Mouse (Mus musculus): ENCODE data around the gene Brd3os. TPM values are rescaled to one million over a fixed set of nuclear protein-coding genes. Genes with fewer than 3 reads are reported as not detected.
A peak's percentile ranks its signal among the peaks of the same experiment; 100 is the strongest.

The Brd3os gene
- polyA plus RNA-seq, 1 experiment from 2014 or later, result 1.5 TPM

DNA sequence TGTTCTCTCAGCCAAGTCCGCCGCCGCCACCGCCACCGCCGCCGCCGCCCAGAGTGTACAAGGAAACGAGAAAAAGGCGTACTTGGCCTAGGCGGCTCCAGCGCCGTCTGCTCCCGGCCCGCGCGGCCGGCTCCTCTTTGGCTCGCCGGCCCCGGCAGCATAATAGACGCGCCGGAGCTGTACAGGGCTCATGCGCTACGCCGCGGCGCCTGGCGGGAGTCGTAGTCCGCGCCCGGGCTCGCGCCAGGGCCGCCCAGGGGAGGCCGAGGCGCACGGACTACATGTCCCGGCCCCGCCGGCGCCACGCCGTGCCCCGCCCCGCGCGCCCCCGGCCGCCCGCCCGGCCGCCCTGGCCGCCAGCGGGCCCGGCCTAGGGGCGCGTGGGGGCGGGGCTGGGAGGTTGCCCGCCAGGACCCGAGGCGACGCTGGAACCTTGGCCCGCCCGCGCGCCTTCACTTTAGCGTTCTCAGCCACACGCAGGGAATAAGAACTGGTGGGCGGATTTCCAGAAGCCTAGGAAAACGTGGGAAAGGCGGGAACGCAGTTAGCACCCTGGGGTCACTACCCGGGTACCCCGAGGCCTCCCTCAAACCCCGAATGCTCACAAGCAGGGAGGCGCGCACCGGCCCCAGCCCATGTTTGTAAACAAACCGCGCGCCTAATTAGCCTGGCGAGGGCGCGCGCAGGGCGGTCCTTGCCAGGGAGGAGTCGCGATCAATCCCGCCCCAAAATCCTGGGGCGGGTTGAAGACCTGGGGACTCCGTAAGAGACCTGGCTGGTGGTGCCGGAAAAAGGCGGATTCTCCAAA, 33.6 kb downstream of the Brd3os start:
- WGBS, result under 1% methylated on average over 85 of the region's 96 CpGs
- H3K4me2 ChIP-seq (replicated peaks; ENCODE audit: low read depth), result peak overlapping the region; percentile 87
- peak overlapping the region; percentile 95 for H3K27ac ChIP-seq (ENCODE audit: low read depth, low read length)
- peaks cover 7% of the 10 kb centered on the region; the same call in 1 of the 2 replicates for H3K4me1 ChIP-seq (replicated peaks; ENCODE audit: control insufficient read depth, insufficient read depth, low read length)
- peak overlapping the region; percentile 92 for H3K9ac ChIP-seq (ENCODE audit: low read depth, low read length)
- ATAC-seq, result peak; percentile 97
- TF ChIP-seq CTCF (IDR thresholded peaks at IDR 0.05; ENCODE audit: low read depth), result peak; percentile 29
- H3K27me3 ChIP-seq (replicated peaks; ENCODE audit: control insufficient read depth, insufficient read depth, low read length), result no peaks in the 10 kb centered on the region
- peak overlapping the region; percentile 95 for H3K4me3 ChIP-seq (ENCODE audit: low read depth, low read length)
- no peaks in the 10 kb centered on the region for H3K9me3 ChIP-seq (ENCODE audit: control insufficient read depth)
- no peaks in the 10 kb centered on the region; the same call in 1 of the 2 replicates for H3K36me3 ChIP-seq (ENCODE audit: control insufficient read depth, insufficient read depth)

DNA sequence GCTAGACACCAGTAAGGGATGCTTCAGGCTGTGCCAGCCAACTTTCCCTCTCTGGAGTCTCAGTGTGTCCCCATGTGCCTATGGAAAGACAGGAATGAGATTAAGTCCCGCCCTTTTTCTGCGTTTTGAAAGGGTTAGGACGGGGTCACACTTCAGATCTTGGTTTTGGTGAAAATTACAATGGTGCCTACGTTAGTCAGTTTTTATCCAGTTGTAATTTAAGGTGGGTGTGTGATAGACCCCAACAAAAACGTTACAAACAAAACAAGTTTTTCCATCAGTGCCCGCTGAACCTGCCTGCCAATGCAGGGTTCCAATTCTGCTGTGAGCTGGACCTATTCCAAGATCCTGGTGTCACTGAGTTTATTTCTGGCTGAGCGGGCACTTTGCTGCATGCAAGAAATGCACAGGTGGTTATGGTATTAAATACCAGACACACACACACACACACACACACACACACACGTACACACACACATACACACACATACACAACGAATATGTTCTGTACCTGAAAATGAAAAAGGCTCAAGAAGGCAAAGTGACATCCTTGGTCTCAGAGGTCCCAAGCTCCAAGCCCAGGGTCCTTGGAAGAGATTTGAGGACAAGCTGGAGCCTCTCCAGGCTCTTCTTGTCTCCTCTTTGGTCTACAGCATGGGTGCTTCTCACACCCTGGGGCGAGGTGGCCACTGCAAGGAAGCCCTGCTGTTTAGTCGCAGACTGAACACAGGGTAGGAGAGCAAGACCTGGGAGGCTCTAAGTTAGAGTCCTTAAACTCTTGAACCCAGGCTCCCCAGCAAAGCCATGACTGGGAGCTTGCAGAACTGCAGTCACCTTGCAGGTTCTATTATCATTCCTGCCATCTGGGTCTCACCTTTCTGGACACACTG, 34.4 kb downstream of the Brd3os start:
- ATAC-seq, result no peak
- peak overlapping the region; percentile 95 for H3K4me3 ChIP-seq (ENCODE audit: low read depth, low read length)
- H3K4me1 ChIP-seq (replicated peaks; ENCODE audit: control insufficient read depth, insufficient read depth, low read length), result 0 out of 2 replicates have a peak, but pooled peaks cover 4% of the 10 kb centered on the region
- H3K9ac ChIP-seq (ENCODE audit: low read depth, low read length), result peak overlapping the region; percentile 92
- no peak for TF ChIP-seq CTCF (IDR thresholded peaks at IDR 0.05; ENCODE audit: low read depth)
- no peaks in the 10 kb centered on the region for H3K9me3 ChIP-seq (ENCODE audit: control insufficient read depth)
- WGBS, result 28% methylated on average over 11 of the region's 11 CpGs
- H3K27me3 ChIP-seq (replicated peaks; ENCODE audit: control insufficient read depth, insufficient read depth, low read length), result no peaks in the 10 kb centered on the region
- H3K27ac ChIP-seq (ENCODE audit: low read depth, low read length), result peak overlapping the region; percentile 87
- H3K4me2 ChIP-seq (replicated peaks; ENCODE audit: low read depth), result peak overlapping the region; percentile 87
- no peaks in the 10 kb centered on the region for H3K36me3 ChIP-seq (ENCODE audit: control insufficient read depth, insufficient read depth)

DNA sequence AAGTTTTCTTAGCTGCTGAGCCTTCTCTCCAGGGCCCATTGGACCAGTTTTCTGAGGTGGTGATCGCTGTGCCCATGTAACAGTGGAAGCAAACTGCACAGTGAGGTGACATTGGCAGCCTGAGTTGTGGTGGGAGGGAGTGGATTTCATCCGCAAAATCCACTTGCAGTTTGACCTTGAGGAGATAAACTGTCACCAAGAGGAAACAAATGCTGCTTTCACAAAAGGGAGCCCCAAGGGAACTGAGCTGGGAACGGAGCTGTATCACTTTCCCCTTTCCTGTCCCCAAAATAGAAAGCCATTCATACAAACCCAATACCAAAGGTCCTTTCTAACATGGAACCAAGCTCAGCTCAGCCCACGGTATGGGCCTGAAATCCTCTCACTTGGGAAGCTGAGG, 37.7 kb downstream of the Brd3os start:
- Histone ChIP-seq H3K27me3 (replicated peaks; ENCODE audit: control insufficient read depth, insufficient read depth, low read length) (no peaks in the 10 kb centered on the region), H3K4me3 (ENCODE audit: low read depth, low read length) (no peak overlapping the region), H3K27ac (ENCODE audit: low read depth, low read length) (no peak overlapping the region), H3K4me1 (replicated peaks; ENCODE audit: control insufficient read depth, insufficient read depth, low read length) (no peaks in the 10 kb centered on the region), H3K36me3 (ENCODE audit: control insufficient read depth, insufficient read depth) (no peaks in the 10 kb centered on the region), H3K9me3 (ENCODE audit: control insufficient read depth) (no peaks in the 10 kb centered on the region), H3K4me2 (replicated peaks; ENCODE audit: low read depth) (no peak overlapping the region), H3K9ac (ENCODE audit: low read depth, low read length) (no peak overlapping the region)
- WGBS, result 57% methylated on average over 4 of the region's 4 CpGs
- TF ChIP-seq CTCF (IDR thresholded peaks at IDR 0.05; ENCODE audit: low read depth), result no peak
- ATAC-seq, result no peak

DNA sequence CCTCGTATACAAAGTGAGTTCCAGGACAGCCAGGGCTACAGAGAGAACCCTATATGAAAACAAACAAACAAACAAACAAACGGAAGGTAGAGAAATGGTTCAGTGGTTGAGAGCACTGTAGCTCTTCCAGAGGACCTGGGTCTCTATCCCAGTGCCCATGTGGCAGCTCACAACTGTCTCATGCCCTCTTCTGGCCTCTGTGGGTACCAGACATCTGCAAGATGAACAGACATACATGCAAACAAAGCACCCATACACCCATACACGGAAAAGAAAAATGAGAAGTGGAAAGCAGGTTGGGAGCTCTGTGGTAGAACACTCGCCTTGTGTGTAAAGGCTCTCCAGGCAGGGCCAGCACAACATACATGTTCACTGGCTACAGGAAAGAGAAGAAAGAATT, 38.2 kb downstream of the Brd3os start:
- Histone ChIP-seq H3K27me3 (replicated peaks; ENCODE audit: control insufficient read depth, insufficient read depth, low read length) (no peaks in the 10 kb centered on the region), H3K4me1 (replicated peaks; ENCODE audit: control insufficient read depth, insufficient read depth, low read length) (no peaks in the 10 kb centered on the region), H3K27ac (ENCODE audit: low read depth, low read length) (no peak overlapping the region), H3K9ac (ENCODE audit: low read depth, low read length) (no peak overlapping the region), H3K4me3 (ENCODE audit: low read depth, low read length) (no peak overlapping the region), H3K4me2 (replicated peaks; ENCODE audit: low read depth) (no peak overlapping the region), H3K9me3 (ENCODE audit: control insufficient read depth) (no peaks in the 10 kb centered on the region), H3K36me3 (ENCODE audit: control insufficient read depth, insufficient read depth) (no peaks in the 10 kb centered on the region)
- peak; percentile 48 for TF ChIP-seq CTCF (IDR thresholded peaks at IDR 0.05; ENCODE audit: low read depth)
- no peak for ATAC-seq
- 71% methylated on average over 4 of the region's 4 CpGs for WGBS

DNA sequence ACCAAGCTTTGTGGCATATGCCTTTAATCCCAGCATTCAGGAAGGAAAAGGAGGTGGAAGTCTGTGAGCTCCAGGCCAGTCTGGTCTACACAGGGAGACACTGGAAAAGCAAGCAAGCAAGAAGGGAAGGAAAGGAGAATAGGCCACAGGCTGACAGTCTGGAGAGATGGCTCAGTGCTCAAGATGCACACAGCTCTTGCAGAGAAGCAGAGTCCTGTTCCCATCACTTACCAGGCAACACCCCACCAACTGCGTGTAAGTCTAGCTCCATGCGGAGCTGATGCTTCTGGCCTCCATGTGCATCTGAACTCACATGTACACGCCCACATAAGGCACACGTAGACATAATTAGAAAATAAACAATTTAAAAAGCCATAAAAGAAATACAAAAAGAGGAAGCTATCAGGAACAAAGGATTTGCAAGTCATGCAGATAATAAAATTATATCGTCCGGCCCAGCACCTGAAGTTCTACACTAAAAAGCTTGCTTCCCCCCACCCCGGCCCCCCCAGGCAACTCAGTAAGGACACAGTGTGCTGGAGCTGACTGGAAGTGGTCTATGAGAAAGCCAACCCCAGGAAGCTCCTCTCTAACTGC, 40.2 kb downstream of the Brd3os start:
- H3K4me2 ChIP-seq (replicated peaks; ENCODE audit: low read depth), result no peak overlapping the region
- no peak overlapping the region for H3K27ac ChIP-seq (ENCODE audit: low read depth, low read length)
- 66% methylated on average over 7 of the region's 7 CpGs for WGBS
- H3K27me3 ChIP-seq (replicated peaks; ENCODE audit: control insufficient read depth, insufficient read depth, low read length), result no peaks in the 10 kb centered on the region
- no peak overlapping the region for H3K9ac ChIP-seq (ENCODE audit: low read depth, low read length)
- TF ChIP-seq CTCF (IDR thresholded peaks at IDR 0.05; ENCODE audit: low read depth), result no peak
- no peaks in the 10 kb centered on the region for H3K9me3 ChIP-seq (ENCODE audit: control insufficient read depth)
- no peak for ATAC-seq
- H3K4me3 ChIP-seq (ENCODE audit: low read depth, low read length), result no peak overlapping the region
- H3K4me1 ChIP-seq (replicated peaks; ENCODE audit: control insufficient read depth, insufficient read depth, low read length), result no peaks in the 10 kb centered on the region
- H3K36me3 ChIP-seq (ENCODE audit: control insufficient read depth, insufficient read depth), result no peaks in the 10 kb centered on the region

DNA sequence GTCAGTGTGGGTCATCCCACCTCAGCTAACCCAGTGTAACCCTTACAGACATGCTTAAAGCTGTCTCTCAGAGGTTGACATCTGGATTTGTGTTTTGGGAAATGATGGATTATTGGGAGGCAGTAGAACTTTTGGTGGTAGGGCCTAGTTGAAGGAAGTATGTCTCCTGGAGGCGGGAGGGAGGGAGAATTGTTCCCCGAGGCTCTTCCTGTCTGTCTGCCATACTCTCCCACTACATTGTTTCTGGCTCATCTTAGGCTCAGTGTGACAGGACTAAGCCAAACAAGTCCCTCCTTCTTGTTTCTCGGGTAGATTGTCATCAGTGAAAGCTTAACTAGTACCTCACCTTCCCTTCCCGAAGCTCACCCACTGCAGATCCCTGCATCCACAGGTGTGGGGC, 44.6 kb downstream of the Brd3os start:
- Histone ChIP-seq H3K27ac (ENCODE audit: low read depth, low read length) (no peak overlapping the region), H3K4me1 (replicated peaks; ENCODE audit: control insufficient read depth, insufficient read depth, low read length) (no peaks in the 10 kb centered on the region), H3K4me2 (replicated peaks; ENCODE audit: low read depth) (no peak overlapping the region), H3K9me3 (ENCODE audit: control insufficient read depth) (no peaks in the 10 kb centered on the region), H3K4me3 (ENCODE audit: low read depth, low read length) (no peak overlapping the region), H3K27me3 (replicated peaks; ENCODE audit: control insufficient read depth, insufficient read depth, low read length) (no peaks in the 10 kb centered on the region), H3K36me3 (ENCODE audit: control insufficient read depth, insufficient read depth) (no peaks in the 10 kb centered on the region), H3K9ac (ENCODE audit: low read depth, low read length) (no peak overlapping the region)
- WGBS, result 68% methylated on average over 4 of the region's 4 CpGs
- no peak for TF ChIP-seq CTCF (IDR thresholded peaks at IDR 0.05; ENCODE audit: low read depth)
- no peak for ATAC-seq

Measured in intestine, postnatal 0 days (tissue).